Mouse (Mus musculus) testis, adult 2 months (tissue): Measurements from ENCODE around the gene Nlrp10. TPM values are rescaled to one million over a fixed set of nuclear protein-coding genes. Genes with fewer than 3 reads are reported as not detected.

ENCODE experiments used
- H3K27ac ChIP-seq: fragments of 200-500 bp; 2 replicates; pipeline ENCODE4 v1.5.1; 2012; ENCODE audit warnings: low read depth, low read length; ENCODE audit not compliant: control insufficient read depth, insufficient read depth
- H3K27me3 ChIP-seq: fragments of 200-500 bp; 2 replicates; pipeline ENCODE4 v1.6.1; 2012; ENCODE audit warnings: mild to moderate bottlenecking, low read length, moderate library complexity; ENCODE audit not compliant: control insufficient read depth, insufficient read depth
- H3K36me3 ChIP-seq: fragments of 200-500 bp; 2 replicates; pipeline ENCODE4 v1.6.1; 2012; ENCODE audit warnings: mild to moderate bottlenecking, low read length; ENCODE audit not compliant: control insufficient read depth, insufficient read depth
- H3K4me1 ChIP-seq: fragments of 200-500 bp; 2 replicates; pipeline ENCODE4 v1.6.1; 2012; ENCODE audit warnings: low read length; ENCODE audit not compliant: control insufficient read depth, insufficient read depth
- H3K4me3 ChIP-seq: fragments of 200-500 bp; 2 replicates; pipeline ENCODE4 v1.5.1; 2012; ENCODE audit warnings: low read depth, mild to moderate bottlenecking, low read length, moderate library complexity, mixed read lengths; ENCODE audit not compliant: control insufficient read depth
- CTCF ChIP-seq: fragments of 200-500 bp; IDR thresholded peaks from 2 replicates; pipeline ENCODE4 v1.5.1; 2012; ENCODE audit warnings: low read depth, mild to moderate bottlenecking, inconsistent platforms, low read length, moderate library complexity; ENCODE audit not compliant: control insufficient read depth, insufficient read depth, insufficient replicate concordance
- POLR2A ChIP-seq: fragments of 200-500 bp; IDR thresholded peaks from 2 replicates; pipeline ENCODE4 v1.6.1; 2012; ENCODE audit warnings: low read depth, mild to moderate bottlenecking, inconsistent platforms, low read length, moderate library complexity; ENCODE audit not compliant: control insufficient read depth
- polyA plus RNA-seq: library from polyadenylated mRNA; depleted of rRNA; stranded (reverse); fragments of >200 nt; gene quantifications from 2 replicates; pipeline ENCODE4 v1.2.3, GENCODE M21; 2012

The Nlrp10 gene
- polyA plus RNA-seq, 1 experiment = 0.10 TPM

- no peak overlapping the region for H3K27ac ChIP-seq
- H3K27me3 ChIP-seq = no peaks in the 10 kb centered on the region
- TF ChIP-seq CTCF (no peak), POLR2A (no peak)
These were observed 20.9 kb upstream of the Nlrp10 start for GRCm38 (mm10) chr7:108950762-108951331.

GRCm38 (mm10) chr7:108950312-108950761 is 20.4 kb upstream of the Nlrp10 start, which contains the start of gene Tub:
Tub (plus strand) TSS chr7:108950338.
- Histone ChIP-seq H3K4me1 (peaks cover 4% of the 10 kb centered on the region), H3K27me3 (no peaks in the 10 kb centered on the region)
- no peak for TF ChIP-seq POLR2A
- TF ChIP-seq CTCF = no peak

More at GRCm38 (mm10) chr7:108950762-108951331, 20.9 kb upstream of the Nlrp10 start:
- Histone ChIP-seq H3K36me3 (no peaks in the 10 kb centered on the region), H3K4me1 (peaks cover 4% of the 10 kb centered on the region), H3K4me3 (peak overlapping the region; percentile 86)

GRCm38 (mm10) chr7:108949301-108949700 is 19.3 kb upstream of the Nlrp10 start:
- Histone ChIP-seq H3K27me3 (no peaks in the 10 kb centered on the region), H3K36me3 (no peaks in the 10 kb centered on the region), H3K4me3 (peak overlapping the region; percentile 14), H3K4me1 (peaks cover 4% of the 10 kb centered on the region), H3K27ac (no peak overlapping the region)
- TF ChIP-seq CTCF (no peak), POLR2A (no peak)

More at GRCm38 (mm10) chr7:108950312-108950761, 20.4 kb upstream of the Nlrp10 start, which contains the start of gene Tub:
- H3K27ac ChIP-seq = no peak within 1 kb of the TSS
- peak within 1 kb of the TSS; percentile 86 for H3K4me3 ChIP-seq
- no peaks in the 10 kb centered on the region for H3K36me3 ChIP-seq

GRCm38 (mm10) chr7:108948611-108949010 is 18.6 kb upstream of the Nlrp10 start:
- Histone ChIP-seq H3K36me3 (no peaks in the 10 kb centered on the region), H3K27me3 (no peaks in the 10 kb centered on the region), H3K4me1 (peaks cover 4% of the 10 kb centered on the region), H3K27ac (no peak overlapping the region), H3K4me3 (no peak overlapping the region)
- no peak for TF ChIP-seq POLR2A
- TF ChIP-seq CTCF = no peak

- Histone ChIP-seq H3K27ac (no peak overlapping the region), H3K36me3 (peaks cover 3% of the 10 kb centered on the region), H3K27me3 (no peaks in the 10 kb centered on the region), H3K4me3 (no peak overlapping the region), H3K4me1 (no peaks in the 10 kb centered on the region)
- TF ChIP-seq CTCF = no peak
These were observed 14.0 kb upstream of the Nlrp10 start for GRCm38 (mm10) chr7:108944002-108944401.

- H3K36me3 ChIP-seq = peaks cover 3% of the 10 kb centered on the region
These were observed 11.5 kb upstream of the Nlrp10 start for GRCm38 (mm10) chr7:108941466-108941865.

GRCm38 (mm10) chr7:108936591-108936990 is 6.6 kb upstream of the Nlrp10 start:
- no peaks in the 10 kb centered on the region for H3K27me3 ChIP-seq
- no peak overlapping the region for H3K4me3 ChIP-seq
- peaks cover 3% of the 10 kb centered on the region for H3K36me3 ChIP-seq
- TF ChIP-seq POLR2A (no peak), CTCF (no peak)
- H3K27ac ChIP-seq = no peak overlapping the region
- peaks cover 4% of the 10 kb centered on the region for H3K4me1 ChIP-seq

More at GRCm38 (mm10) chr7:108941466-108941865, 11.5 kb upstream of the Nlrp10 start:
- no peaks in the 10 kb centered on the region for H3K27me3 ChIP-seq
- TF ChIP-seq POLR2A (no peak), CTCF (no peak)
- H3K4me1 ChIP-seq = no peaks in the 10 kb centered on the region
- no peak overlapping the region for H3K27ac ChIP-seq
- H3K4me3 ChIP-seq = no peak overlapping the region
